Mouse (Mus musculus): ENCODE data around the gene Zfp708. TPM values are rescaled to one million over a fixed set of nuclear protein-coding genes. Genes with fewer than 3 reads are reported as not detected.
"Not testable (repeated sequence)": the region's sequence is repeated elsewhere in the genome, so short reads cannot be mapped to it uniquely, and the experiment has no call there.

Gene Zfp708
- 0.48 TPM in 1 of 3 replicates, not detected in the others for total RNA-seq (2017)

- no peak for ATAC-seq (replicated peaks; ENCODE audit: insufficient number of reproducible peaks, low FRiP score, low TSS enrichment, poor library complexity, severe bottlenecking)
Observed at GRCm38 (mm10) chr13:67097876-67098275, at the start of gene Zfp708. TSS of gene Zfp708 (minus strand) at chr13:67097976.

GRCm38 (mm10) chr13:67128038-67128721, 30.4 kb upstream of the Zfp708 start:
- peak; percentile 91 for ATAC-seq (replicated peaks; ENCODE audit: insufficient number of reproducible peaks, low FRiP score, low TSS enrichment, poor library complexity, severe bottlenecking)

- ATAC-seq (replicated peaks; ENCODE audit: insufficient number of reproducible peaks, low FRiP score, low TSS enrichment, poor library complexity, severe bottlenecking), result not testable (repeated sequence)
Observed at GRCm38 (mm10) chr13:67127507-67127906, 29.7 kb upstream of the Zfp708 start.

- ATAC-seq (replicated peaks; ENCODE audit: insufficient number of reproducible peaks, low FRiP score, low TSS enrichment, poor library complexity, severe bottlenecking), result no peak
Observed at GRCm38 (mm10) chr13:67124460-67124859, 26.7 kb upstream of the Zfp708 start.

GRCm38 (mm10) chr13:67121360-67121759, 23.6 kb upstream of the Zfp708 start, which contains the start of gene Zfp759:
TSS of gene Zfp759 (plus strand) at chr13:67121660.
- ATAC-seq (replicated peaks; ENCODE audit: insufficient number of reproducible peaks, low FRiP score, low TSS enrichment, poor library complexity, severe bottlenecking), result not testable (repeated sequence)

GRCm38 (mm10) chr13:67116163-67116562, 18.4 kb upstream of the Zfp708 start, which contains the start of gene Rslcan18:
TSS of gene Rslcan18 (minus strand) at chr13:67116263.
- not testable (repeated sequence) for ATAC-seq (replicated peaks; ENCODE audit: insufficient number of reproducible peaks, low FRiP score, low TSS enrichment, poor library complexity, severe bottlenecking)

- ATAC-seq (replicated peaks; ENCODE audit: insufficient number of reproducible peaks, low FRiP score, low TSS enrichment, poor library complexity, severe bottlenecking), result no peak
Observed at GRCm38 (mm10) chr13:67113287-67113686, 15.5 kb upstream of the Zfp708 start.

GRCm38 (mm10) chr13:67112096-67112495, 14.3 kb upstream of the Zfp708 start:
- ATAC-seq (replicated peaks; ENCODE audit: insufficient number of reproducible peaks, low FRiP score, low TSS enrichment, poor library complexity, severe bottlenecking), result no peak

GRCm38 (mm10) chr13:67108821-67109206, 11.0 kb upstream of the Zfp708 start:
- no peak for ATAC-seq (replicated peaks; ENCODE audit: insufficient number of reproducible peaks, low FRiP score, low TSS enrichment, poor library complexity, severe bottlenecking)

- ATAC-seq (replicated peaks; ENCODE audit: insufficient number of reproducible peaks, low FRiP score, low TSS enrichment, poor library complexity, severe bottlenecking), result peak; percentile 98
Observed at GRCm38 (mm10) chr13:67108194-67108820, 10.5 kb upstream of the Zfp708 start, which contains the start of gene Gm28557. TSS of gene Gm28557 (minus strand) at chr13:67108604.

GRCm38 (mm10) chr13:67107681-67108080, 9.9 kb upstream of the Zfp708 start:
- ATAC-seq (replicated peaks; ENCODE audit: insufficient number of reproducible peaks, low FRiP score, low TSS enrichment, poor library complexity, severe bottlenecking), result no peak

GRCm38 (mm10) chr13:67090154-67090553, 7.6 kb downstream of the Zfp708 start:
- no peak for ATAC-seq (replicated peaks; ENCODE audit: insufficient number of reproducible peaks, low FRiP score, low TSS enrichment, poor library complexity, severe bottlenecking)

GRCm38 (mm10) chr13:67081946-67082345, 15.8 kb downstream of the Zfp708 start:
- ATAC-seq (replicated peaks; ENCODE audit: insufficient number of reproducible peaks, low FRiP score, low TSS enrichment, poor library complexity, severe bottlenecking), result no peak

- ATAC-seq (replicated peaks; ENCODE audit: insufficient number of reproducible peaks, low FRiP score, low TSS enrichment, poor library complexity, severe bottlenecking), result peak; percentile 86
Observed at GRCm38 (mm10) chr13:67081142-67081713, 16.5 kb downstream of the Zfp708 start.

- no peak for ATAC-seq (replicated peaks; ENCODE audit: insufficient number of reproducible peaks, low FRiP score, low TSS enrichment, poor library complexity, severe bottlenecking)
Observed at GRCm38 (mm10) chr13:67077244-67077643, 20.5 kb downstream of the Zfp708 start.

GRCm38 (mm10) chr13:67072786-67073185, 25.0 kb downstream of the Zfp708 start:
- ATAC-seq (replicated peaks; ENCODE audit: insufficient number of reproducible peaks, low FRiP score, low TSS enrichment, poor library complexity, severe bottlenecking), result no peak

GRCm38 (mm10) chr13:67065386-67065785, 32.4 kb downstream of the Zfp708 start:
- no peak for ATAC-seq (replicated peaks; ENCODE audit: insufficient number of reproducible peaks, low FRiP score, low TSS enrichment, poor library complexity, severe bottlenecking)

GRCm38 (mm10) chr13:67062427-67062826, 35.3 kb downstream of the Zfp708 start:
- ATAC-seq (replicated peaks; ENCODE audit: insufficient number of reproducible peaks, low FRiP score, low TSS enrichment, poor library complexity, severe bottlenecking), result no peak

GRCm38 (mm10) chr13:67060786-67061358, 36.9 kb downstream of the Zfp708 start, which contains the start of gene Zfp712:
TSS of gene Zfp712 (minus strand) at chr13:67061170.
- peak; percentile 92 for ATAC-seq (replicated peaks; ENCODE audit: insufficient number of reproducible peaks, low FRiP score, low TSS enrichment, poor library complexity, severe bottlenecking)
